Comparison of ENCODE assay signal across 8 mouse cellular contexts in genomic region chr11:11811906-11812480, GRCm38 (mm10). TPM values are rescaled to one million over a fixed set of nuclear protein-coding genes. Genes with fewer than 3 reads are reported as not detected.
DNase-seq lines count a peak whose midpoint lies in the region; ATAC-seq and TF ChIP-seq lines count a peak whose summit lies in the region.

No protein-coding gene starts in this region.

- H3K9ac ChIP-seq in hindbrain, embryonic 12.5 days, result no peak overlapping the region

- WGBS in hindbrain, embryonic 12.5 days, result 25% methylated on average over 9 of the region's 9 CpGs

- H3K36me3 ChIP-seq in hindbrain, embryonic 12.5 days, result no peaks in the 10 kb centered on the region

- H3K27me3 ChIP-seq in Patski, result no peaks in the 10 kb centered on the region
- H3K27me3 ChIP-seq in hindbrain, embryonic 12.5 days, result no peaks in the 10 kb centered on the region

- H3K27ac ChIP-seq in hindbrain, embryonic 12.5 days, result no peak overlapping the region

- no peaks in the 10 kb centered on the region for H3K9me3 ChIP-seq in hindbrain, embryonic 12.5 days (replicated peaks)

- CTCF ChIA-PET in Patski (lab: Charles Lee), result interaction anchor here (0.6 to 4.9 kb wide), 6 partner anchors 8 to 746 kb away, joined by 3 to 40 read pairs (median 4); no protein-coding TSS in a partner anchor

- H3K4me2 ChIP-seq in hindbrain, embryonic 12.5 days (replicated peaks), result peak overlapping the region; percentile 41

- TF ChIP-seq CTCF in Patski (IDR thresholded peaks at IDR 0.05), result peak; percentile 93

- peaks cover 8% of the 10 kb centered on the region; the same call in 1 of the 2 replicates for H3K4me1 ChIP-seq in hindbrain, embryonic 12.5 days

- DNase-seq in Patski (ENCODE audit: low read depth, low spot score), result no peak
- peak; percentile 65 for DNase-seq in cerebellum, adult 9-10 months
- DNase-seq in layer of hippocampus, postnatal 36 days, result peak; percentile 52 to 68
- peak; percentile 86 for DNase-seq in lung, postnatal 36 days
- DNase-seq in right cerebral cortex, adult 2 months (ENCODE audit: low spot score in 2 of 2), result peak; percentile 84 to 87
- peak; percentile 57 to 78 for DNase-seq in urinary bladder, postnatal 4 days (ENCODE audit: low spot score in 2 of 2)

- POLR2A ChIA-PET in Patski (lab: Charles Lee), result no interaction called here

- in situ Hi-C loops in Patski (cut with MboI; ENCODE audit: low pct_unique_long_range_greater_than_20kb), result loop anchor here (5.0 to 10.0 kb wide), 4 partner anchors 160 to 730 kb away; no protein-coding TSS in a partner anchor

- ATAC-seq in Patski, result peak; percentile 19
- peak; percentile 80 for ATAC-seq in frontal cortex, adult (ENCODE audit: low TSS enrichment)
- no peak for ATAC-seq in hindbrain, embryonic 12.5 days (ENCODE audit: low FRiP score)

- no peak overlapping the region for H3K4me3 ChIP-seq in hindbrain, embryonic 12.5 days

RNA-seq across cellular contexts. Expression of gene Fignl1, which starts 3.2 kb away (rescaled TPM):
- 13.4 TPM for polyA plus RNA-seq in Patski (2021)
- 41.0 and 41.1 TPM in 2 replicates for polyA plus RNA-seq in hindbrain, embryonic 12.5 days (2016; fragmentation: Nextera tagmentation; extraction: Ambion mirVana)
- total RNA-seq in layer of hippocampus, postnatal 36 days (2021), result under 1 TPM; 0.48 to 0.75 TPM
